Mouse (Mus musculus) small intestine, adult 2 months (tissue): ENCODE data around the gene Asb7.

Experiments
- CTCF ChIP-seq: fragments of 200-500 bp; IDR thresholded peaks from 2 replicates; pipeline ENCODE4 v1.5.1; 2012; ENCODE audit warnings: low read depth, mild to moderate bottlenecking, control low read depth, inconsistent platforms, low read length, moderate library complexity, mixed read lengths; ENCODE audit not compliant: insufficient replicate concordance, insufficient read length; ENCODE audit errors: extremely low read depth
- POLR2A ChIP-seq: fragments of 200-500 bp; IDR thresholded peaks from 2 replicates; pipeline ENCODE4 v1.6.1; 2012; ENCODE audit warnings: low read depth, mild to moderate bottlenecking, control low read depth, inconsistent platforms, low read length, moderate library complexity

GRCm38 (mm10) chr7:66682119-66682863 is 7.1 kb downstream of the Asb7 start:
- TF ChIP-seq CTCF, result no peak
- TF ChIP-seq POLR2A, result no peak
